Mouse (Mus musculus) neural tube, postnatal 0 days (tissue): ENCODE measurements around the gene Kcnab3. TPM values are rescaled to one million over a fixed set of nuclear protein-coding genes. Genes with fewer than 3 reads are reported as not detected.

ENCODE experiments used
- polyA plus RNA-seq: library from polyadenylated mRNA; unstranded; fragments of >200 nt; fragmentation: Nextera tagmentation; extraction: Ambion mirVana; gene quantifications from 2 replicates; pipeline ENCODE4 v1.2.1, GENCODE M21; 2015

The Kcnab3 gene
- 7.3 and 8.1 TPM in 2 replicates for polyA plus RNA-seq

DNA sequence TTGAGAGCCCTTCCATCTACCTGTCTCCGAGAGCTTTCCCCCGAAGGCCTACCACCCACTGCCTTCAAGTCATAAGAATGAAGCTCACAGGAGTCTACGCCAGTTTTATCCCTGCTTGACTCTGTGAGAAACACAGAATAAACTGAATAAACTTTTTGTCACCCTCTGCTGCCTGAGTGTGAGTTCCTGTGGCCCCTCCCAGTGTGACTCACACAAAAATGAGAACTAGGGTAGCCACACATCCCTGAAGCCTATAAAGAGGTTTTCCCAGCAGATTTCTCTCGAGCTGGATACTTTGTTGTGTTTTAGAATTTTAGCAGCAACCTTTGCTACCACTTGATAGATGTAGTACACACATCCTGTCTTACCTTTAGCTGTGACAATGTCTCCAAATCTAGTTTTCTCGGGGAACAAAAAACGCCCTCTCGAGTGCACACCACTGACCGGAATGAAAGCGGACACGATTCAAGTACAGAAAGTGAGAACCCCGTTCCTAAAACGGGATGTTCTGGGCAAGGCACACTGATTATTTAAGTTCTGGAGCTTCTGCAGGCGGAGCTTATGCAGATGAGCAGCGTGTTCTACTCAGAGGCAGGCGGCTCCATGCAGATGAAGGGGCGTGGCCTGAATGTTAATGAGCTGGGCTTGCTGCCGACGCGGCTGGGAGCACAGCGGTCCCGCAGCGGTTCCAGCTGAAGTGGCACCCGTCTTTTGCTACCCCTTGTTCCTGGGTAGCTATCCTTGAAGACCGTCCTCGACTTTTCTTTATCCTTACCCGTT is at the start of gene Kcnab3:
TSS of gene Kcnab3 (plus strand) at position 631 of the 780 bp plus-strand sequence.

DNA sequence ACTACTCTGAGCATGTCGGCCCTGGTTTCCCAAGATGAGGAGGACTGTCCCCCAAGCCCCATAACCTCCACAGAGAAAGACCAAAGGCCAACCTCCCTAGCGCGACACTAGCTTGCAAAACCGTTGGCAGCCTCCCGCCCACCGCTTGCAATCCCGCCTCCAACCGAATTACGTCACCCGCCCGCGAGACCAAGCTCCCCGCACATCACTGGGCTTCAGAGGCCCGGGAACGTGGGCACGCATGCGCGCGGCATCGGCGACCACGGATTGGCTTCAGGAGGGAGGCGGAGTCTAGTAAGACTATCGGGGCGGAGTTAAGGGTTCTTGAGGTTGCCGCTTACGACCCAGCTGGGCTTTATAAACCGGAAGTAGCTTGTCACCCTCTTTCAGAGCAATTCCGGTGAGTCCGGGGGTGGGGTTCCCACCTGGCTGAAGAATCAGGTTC is 2.4 kb upstream of the Kcnab3 start, which contains the start of the genes Cntrob and Trappc1:
TSS of gene Cntrob (minus strand) at position 109 of the 445 bp plus-strand sequence.
TSS of gene Trappc1 (plus strand) at position 314 of the 445 bp plus-strand sequence.

DNA sequence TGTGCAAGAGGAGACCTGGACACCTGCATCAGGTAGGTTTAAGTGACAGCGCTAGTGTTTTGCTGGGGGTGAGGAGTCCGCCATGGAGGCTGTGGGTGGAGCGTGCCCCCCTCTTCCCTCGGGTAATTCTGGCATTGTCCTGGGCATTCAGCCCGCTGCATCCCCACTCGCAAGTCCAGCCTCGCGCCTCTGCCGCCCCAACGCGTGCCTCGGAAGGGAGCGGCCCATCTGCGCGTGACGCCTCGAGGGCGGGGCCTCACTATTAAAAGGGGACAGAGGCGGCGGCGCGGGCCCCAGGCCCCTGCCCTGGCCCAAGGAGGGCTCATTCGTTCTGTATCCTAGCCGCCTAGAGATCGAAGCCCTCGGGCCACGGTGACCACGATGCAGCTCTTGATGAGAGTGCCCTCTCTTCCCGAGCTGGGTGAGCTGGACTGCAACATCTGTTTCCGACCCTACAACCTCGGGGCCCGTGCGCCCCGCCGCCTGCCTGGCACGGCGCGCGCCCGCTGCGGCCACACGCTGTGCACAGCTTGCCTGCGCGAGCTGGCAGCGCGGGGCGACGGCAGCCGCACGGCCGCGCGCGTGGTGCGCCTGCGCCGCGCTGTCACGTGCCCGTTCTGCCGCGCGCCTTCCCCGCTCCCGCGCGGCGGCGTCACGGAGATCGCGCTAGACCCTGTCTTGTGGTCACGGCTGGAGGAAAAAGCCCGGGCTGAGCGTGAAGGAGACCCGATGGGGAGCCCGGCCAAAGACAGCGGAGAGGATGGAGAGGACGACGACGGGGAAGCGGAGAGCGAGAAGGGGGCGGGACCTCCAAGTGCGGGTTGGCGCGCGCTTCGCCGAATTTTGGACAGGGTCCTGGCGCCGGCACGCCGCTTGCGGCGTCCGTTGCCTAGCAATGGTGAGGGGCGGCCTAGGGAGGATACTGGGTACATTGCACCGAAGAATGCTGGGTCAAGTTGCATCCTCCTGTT is 14.4 kb downstream of the Kcnab3 start, which contains the start of gene Rnf227:
TSS of gene Rnf227 (plus strand) at position 301 of the 971 bp plus-strand sequence.

DNA sequence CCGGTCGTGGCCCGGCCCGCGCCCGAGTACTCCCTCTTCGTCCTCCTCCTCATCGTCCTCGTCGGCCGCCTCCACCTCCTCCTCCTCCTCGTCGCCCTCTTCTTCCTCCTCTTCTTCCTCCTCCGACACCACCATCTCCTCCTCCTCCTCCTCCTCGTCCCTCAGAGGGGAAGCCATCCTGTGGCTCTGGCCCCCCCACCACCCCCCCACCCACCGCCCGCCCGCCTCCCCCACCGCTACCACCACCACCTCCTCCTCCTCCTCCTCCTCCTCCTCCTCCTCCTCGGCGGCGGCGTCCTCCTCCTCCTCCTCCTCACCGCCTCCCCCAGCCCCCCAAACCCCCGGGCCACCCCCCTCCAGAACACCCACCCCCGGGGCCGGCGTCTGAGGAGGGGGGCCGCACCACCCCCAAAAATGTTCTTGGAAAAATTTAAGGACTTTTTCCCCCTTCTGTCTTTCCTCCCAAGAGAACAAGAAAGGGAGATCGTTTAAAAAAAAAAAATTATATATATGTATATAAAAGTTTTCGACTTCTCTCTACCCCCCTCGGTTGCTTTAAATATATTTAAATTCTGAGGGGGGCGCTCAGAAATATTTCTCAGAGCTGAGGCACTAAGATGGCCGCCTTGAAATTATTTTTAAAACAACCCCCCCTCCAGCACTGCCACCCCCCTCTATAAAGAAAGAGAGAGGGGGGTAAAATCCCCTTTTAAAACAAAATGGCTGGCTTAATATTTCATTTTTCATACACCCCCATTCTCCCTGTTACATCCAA is 43.3 kb downstream of the Kcnab3 start, which contains the start of gene Chd3:
TSS of gene Chd3 (minus strand) at position 192 of the 775 bp plus-strand sequence.

Other genes with a start within 250 kb of the Kcnab3 start
- gene Vamp2, start 237.8 kb upstream of the Kcnab3 start, polyA plus RNA-seq = 425 and 492 TPM in 2 replicates
- 7.1 and 10.1 TPM in 2 replicates for gene Per1, start 231.0 kb upstream of the Kcnab3 start, polyA plus RNA-seq
- 1.8 and 2.1 TPM in 2 replicates for gene Hes7, start 205.9 kb upstream of the Kcnab3 start, polyA plus RNA-seq
- gene 9130213A22Rik, start 203.7 kb upstream of the Kcnab3 start, polyA plus RNA-seq = 1.3 and 1.4 TPM in 2 replicates
- gene Aloxe3, start 200.4 kb upstream of the Kcnab3 start, polyA plus RNA-seq = 9.9 and 11.9 TPM in 2 replicates
- gene Alox12b, start 169.3 kb upstream of the Kcnab3 start, polyA plus RNA-seq = 1.4 and 2.0 TPM in 2 replicates
- 2.5 and 3.2 TPM in 2 replicates for gene Alox8, start 128.4 kb upstream of the Kcnab3 start, polyA plus RNA-seq
- 0.53 and 0.88 TPM in 2 replicates for gene Gucy2e, start 89.2 kb upstream of the Kcnab3 start, polyA plus RNA-seq
- gene Cntrob, start 2.5 kb upstream of the Kcnab3 start, polyA plus RNA-seq = 8.1 and 10.7 TPM in 2 replicates
- 174 and 181 TPM in 2 replicates for gene Trappc1, start 2.3 kb upstream of the Kcnab3 start, polyA plus RNA-seq
- gene Rnf227, start 14.2 kb downstream of the Kcnab3 start, polyA plus RNA-seq = 252 and 273 TPM in 2 replicates
- 49.9 and 63.9 TPM in 2 replicates for gene Chd3, start 43.1 kb downstream of the Kcnab3 start, polyA plus RNA-seq
- gene Naa38, start 69.2 kb downstream of the Kcnab3 start, polyA plus RNA-seq = 189 and 200 TPM in 2 replicates
- gene Cyb5d1, start 69.4 kb downstream of the Kcnab3 start, polyA plus RNA-seq = 18.6 and 21.2 TPM in 2 replicates
- 6.9 and 9.2 TPM in 2 replicates for gene Tmem88, start 72.0 kb downstream of the Kcnab3 start, polyA plus RNA-seq
- gene Kdm6b, start 87.4 kb downstream of the Kcnab3 start, polyA plus RNA-seq = 21.5 and 23.6 TPM in 2 replicates
- 2.8 and 4.7 TPM in 2 replicates for gene Dnah2, start 222.9 kb downstream of the Kcnab3 start, polyA plus RNA-seq
- 132 and 148 TPM in 2 replicates for gene Efnb3, start 233.9 kb downstream of the Kcnab3 start, polyA plus RNA-seq